Mouse (Mus musculus): ENCODE data around the gene Rars. TPM values are rescaled to one million over a fixed set of nuclear protein-coding genes. Genes with fewer than 3 reads are reported as not detected.

Rars gene
- 22.4 and 28.2 TPM in 2 replicates for polyA plus RNA-seq (2012; ENCODE audit: insufficient read depth, insufficient read length, missing spikeins)

GRCm38 (mm10) chr11:35834022-35834760, at the start of gene Rars:
Rars (minus strand) TSS chr11:35834506.
- 0 out of 2 replicates have a peak within 1 kb of the TSS, but pooled peaks have one; percentile 0 for H3K27ac ChIP-seq (replicated peaks; ENCODE audit: low read depth, low read length)
- H3K4me1 ChIP-seq (ENCODE audit: control insufficient read depth, insufficient read depth, insufficient read length, low read length), result peaks cover 2% of the 10 kb centered on the region; the same call in 1 of the 2 replicates
- H3K4me3 ChIP-seq (ENCODE audit: insufficient read depth, low read depth, low read length), result peak within 1 kb of the TSS; percentile 75

- H3K4me3 ChIP-seq (ENCODE audit: insufficient read depth, low read depth, low read length), result no peak overlapping the region
- no peak overlapping the region for H3K27ac ChIP-seq (replicated peaks; ENCODE audit: low read depth, low read length)
- H3K4me1 ChIP-seq (ENCODE audit: control insufficient read depth, insufficient read depth, insufficient read length, low read length), result no peaks in the 10 kb centered on the region
Observed at GRCm38 (mm10) chr11:35882777-35883176, 48.5 kb upstream of the Rars start.

DNA sequence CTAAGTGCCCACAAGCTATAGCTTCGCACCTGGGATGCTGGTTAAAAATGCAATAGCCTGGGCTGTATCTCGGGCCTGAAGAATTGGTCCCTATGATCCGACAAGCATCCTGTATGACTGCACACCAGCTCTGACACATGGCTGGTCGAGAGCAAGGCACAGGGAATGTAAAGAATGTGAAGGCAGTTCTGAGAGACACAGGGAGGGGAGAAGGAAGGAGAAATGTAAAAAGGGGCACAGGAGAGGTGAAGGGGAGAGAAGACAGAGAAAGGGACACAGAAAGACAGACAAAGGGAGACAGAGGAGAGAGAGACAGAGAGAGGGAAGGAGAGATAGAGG, 44.2 kb upstream of the Rars start:
- Histone ChIP-seq H3K27ac (replicated peaks; ENCODE audit: low read depth, low read length) (no peak overlapping the region), H3K4me1 (ENCODE audit: control insufficient read depth, insufficient read depth, insufficient read length, low read length) (no peaks in the 10 kb centered on the region), H3K4me3 (ENCODE audit: insufficient read depth, low read depth, low read length) (no peak overlapping the region)

GRCm38 (mm10) chr11:35877651-35878558, 43.6 kb upstream of the Rars start:
- H3K4me3 ChIP-seq (ENCODE audit: insufficient read depth, low read depth, low read length), result no peak overlapping the region
- no peak overlapping the region for H3K27ac ChIP-seq (replicated peaks; ENCODE audit: low read depth, low read length)
- no peaks in the 10 kb centered on the region for H3K4me1 ChIP-seq (ENCODE audit: control insufficient read depth, insufficient read depth, insufficient read length, low read length)

DNA sequence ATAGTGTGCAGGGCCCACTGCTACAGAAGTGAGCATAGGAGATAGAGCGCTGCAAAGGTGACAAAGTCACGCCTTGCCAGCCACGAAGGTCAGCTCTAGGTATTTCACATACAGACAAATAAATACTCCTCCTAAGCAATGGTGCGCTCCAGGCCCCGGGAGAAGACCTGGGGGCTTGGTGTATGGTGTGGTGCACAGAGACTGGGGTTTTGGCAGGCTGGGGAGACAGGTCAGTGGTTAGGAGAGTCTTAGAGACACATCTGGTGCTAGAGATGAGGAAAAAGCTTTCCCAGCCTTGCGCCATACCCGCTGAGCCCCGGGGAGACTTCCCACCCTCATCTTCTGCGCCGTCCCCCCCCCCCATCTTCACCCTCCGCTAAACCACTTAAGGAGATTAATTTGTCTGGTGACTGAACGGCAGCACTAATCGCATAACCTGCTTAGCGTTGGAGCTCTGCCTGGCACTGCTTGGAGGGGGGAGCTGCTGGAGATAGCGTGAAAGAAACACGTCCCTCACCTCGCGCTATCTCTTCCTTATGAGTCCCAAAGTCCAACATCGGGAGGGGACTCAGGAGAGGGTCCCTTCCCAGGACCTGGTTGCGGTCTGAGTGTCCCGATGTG, 39.4 kb upstream of the Rars start:
- H3K4me1 ChIP-seq (ENCODE audit: control insufficient read depth, insufficient read depth, insufficient read length, low read length), result no peaks in the 10 kb centered on the region
- H3K4me3 ChIP-seq (ENCODE audit: insufficient read depth, low read depth, low read length), result no peak overlapping the region

GRCm38 (mm10) chr11:35870961-35871360, 36.7 kb upstream of the Rars start:
- H3K4me1 ChIP-seq (ENCODE audit: control insufficient read depth, insufficient read depth, insufficient read length, low read length), result no peaks in the 10 kb centered on the region
- H3K4me3 ChIP-seq (ENCODE audit: insufficient read depth, low read depth, low read length), result no peak overlapping the region
- H3K27ac ChIP-seq (replicated peaks; ENCODE audit: low read depth, low read length), result no peak overlapping the region

More for the DNA sequence above, 39.4 kb upstream of the Rars start:
- H3K27ac ChIP-seq (replicated peaks; ENCODE audit: low read depth, low read length), result no peak overlapping the region

DNA sequence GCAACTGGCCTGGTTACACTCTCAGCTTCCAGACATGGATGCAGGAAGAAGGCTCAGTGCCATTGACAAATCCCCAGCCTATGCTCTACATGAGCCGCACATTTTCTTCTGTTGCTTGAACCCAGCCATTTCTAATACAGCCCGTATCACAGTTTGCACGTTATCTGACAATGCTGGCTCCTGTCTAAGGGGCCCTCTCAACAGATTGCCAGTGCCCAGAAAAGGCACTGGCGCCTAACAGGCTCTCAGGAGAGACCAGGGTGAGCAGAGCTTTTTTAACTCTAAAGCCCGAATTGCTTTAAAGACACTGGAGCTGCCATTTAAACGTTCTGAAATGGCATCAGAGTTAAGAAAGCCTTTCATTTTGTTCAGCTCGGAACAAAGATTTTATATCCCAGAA, 31.8 kb upstream of the Rars start:
- H3K4me3 ChIP-seq (ENCODE audit: insufficient read depth, low read depth, low read length), result no peak overlapping the region
- H3K27ac ChIP-seq (replicated peaks; ENCODE audit: low read depth, low read length), result no peak overlapping the region
- H3K4me1 ChIP-seq (ENCODE audit: control insufficient read depth, insufficient read depth, insufficient read length, low read length), result no peaks in the 10 kb centered on the region

DNA sequence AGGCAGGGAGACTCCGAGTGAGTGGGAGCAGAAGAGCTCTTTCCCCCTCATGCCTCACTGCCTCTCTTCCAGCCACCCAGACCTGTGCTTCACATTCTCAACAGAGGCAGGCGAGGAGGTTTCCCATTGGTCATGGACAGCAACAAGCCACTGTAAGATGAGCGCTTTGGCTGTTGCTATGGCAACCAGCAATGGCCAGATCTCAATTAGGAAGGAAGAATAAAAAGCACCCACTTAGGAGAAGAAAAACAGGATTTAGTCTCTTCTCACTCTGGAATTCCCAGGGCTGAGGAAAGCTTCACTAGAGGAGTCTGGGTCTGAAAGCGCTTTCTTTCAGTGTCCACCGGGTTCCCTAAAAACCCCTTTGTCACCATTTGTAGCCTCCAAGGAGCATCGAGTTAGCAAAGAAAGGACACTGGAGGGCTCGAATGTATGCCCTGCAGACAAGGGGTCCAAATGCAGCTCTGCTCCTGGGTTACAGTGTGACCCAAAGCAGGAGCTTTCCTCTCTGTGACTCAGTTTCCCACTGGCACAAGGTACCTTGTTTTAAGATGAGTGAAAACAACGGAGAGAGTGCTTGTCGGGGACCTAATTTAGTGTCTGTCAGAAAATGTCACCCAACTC, 30.8 kb upstream of the Rars start:
- no peak overlapping the region for H3K27ac ChIP-seq (replicated peaks; ENCODE audit: low read depth, low read length)
- H3K4me3 ChIP-seq (ENCODE audit: insufficient read depth, low read depth, low read length), result no peak overlapping the region
- no peaks in the 10 kb centered on the region for H3K4me1 ChIP-seq (ENCODE audit: control insufficient read depth, insufficient read depth, insufficient read length, low read length)

DNA sequence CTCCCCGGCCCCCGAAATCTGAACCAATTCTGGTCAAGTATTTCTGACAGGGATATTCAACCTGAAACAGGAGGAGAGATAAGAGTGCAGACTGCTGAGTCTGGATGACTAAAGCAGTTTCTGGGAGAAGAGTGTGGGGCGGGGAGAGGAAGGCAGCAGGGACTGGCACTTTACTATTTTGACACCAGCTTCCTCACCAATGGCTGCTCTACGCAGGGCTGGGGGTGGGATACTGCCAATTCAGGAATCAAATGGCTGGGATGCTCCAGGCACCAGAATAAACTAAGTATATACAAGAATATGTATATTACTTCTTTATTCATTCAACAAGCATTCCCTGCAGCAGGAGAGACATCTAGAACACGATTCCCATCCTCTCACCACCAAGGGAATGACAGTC, 29.3 kb upstream of the Rars start:
- H3K27ac ChIP-seq (replicated peaks; ENCODE audit: low read depth, low read length), result no peak overlapping the region
- no peaks in the 10 kb centered on the region for H3K4me1 ChIP-seq (ENCODE audit: control insufficient read depth, insufficient read depth, insufficient read length, low read length)
- no peak overlapping the region for H3K4me3 ChIP-seq (ENCODE audit: insufficient read depth, low read depth, low read length)

GRCm38 (mm10) chr11:35857395-35858067, 23.2 kb upstream of the Rars start:
- Histone ChIP-seq H3K27ac (replicated peaks; ENCODE audit: low read depth, low read length) (no peak overlapping the region), H3K4me3 (ENCODE audit: insufficient read depth, low read depth, low read length) (no peak overlapping the region), H3K4me1 (ENCODE audit: control insufficient read depth, insufficient read depth, insufficient read length, low read length) (no peaks in the 10 kb centered on the region)

GRCm38 (mm10) chr11:35856359-35857040, 22.2 kb upstream of the Rars start:
- no peak overlapping the region for H3K4me3 ChIP-seq (ENCODE audit: insufficient read depth, low read depth, low read length)
- H3K4me1 ChIP-seq (ENCODE audit: control insufficient read depth, insufficient read depth, insufficient read length, low read length), result no peaks in the 10 kb centered on the region
- H3K27ac ChIP-seq (replicated peaks; ENCODE audit: low read depth, low read length), result no peak overlapping the region

DNA sequence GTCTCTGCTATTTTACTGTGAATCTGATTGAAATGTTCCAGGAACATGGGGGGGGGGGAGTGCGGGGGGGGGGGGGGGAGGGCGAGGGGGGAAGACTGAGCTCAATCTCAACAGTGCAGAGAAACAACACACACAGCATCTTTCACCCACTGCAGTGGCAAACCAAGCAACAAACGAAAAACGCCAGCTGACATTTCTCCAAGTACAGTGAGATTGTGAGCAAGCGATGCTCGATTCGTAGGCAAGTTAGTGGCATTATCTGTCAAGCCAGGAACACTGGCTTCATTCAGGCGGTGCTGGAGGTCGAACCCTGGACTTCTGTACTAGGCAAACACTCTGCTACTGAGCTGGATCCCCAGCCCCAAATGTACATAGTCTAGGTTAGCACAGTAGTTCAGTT, 21.3 kb upstream of the Rars start:
- H3K4me3 ChIP-seq (ENCODE audit: insufficient read depth, low read depth, low read length), result no peak overlapping the region
- H3K27ac ChIP-seq (replicated peaks; ENCODE audit: low read depth, low read length), result no peak overlapping the region
- no peaks in the 10 kb centered on the region for H3K4me1 ChIP-seq (ENCODE audit: control insufficient read depth, insufficient read depth, insufficient read length, low read length)

- Histone ChIP-seq H3K4me1 (ENCODE audit: control insufficient read depth, insufficient read depth, insufficient read length, low read length) (no peaks in the 10 kb centered on the region), H3K4me3 (ENCODE audit: insufficient read depth, low read depth, low read length) (no peak overlapping the region), H3K27ac (replicated peaks; ENCODE audit: low read depth, low read length) (no peak overlapping the region)
Observed at GRCm38 (mm10) chr11:35854941-35855340, 20.6 kb upstream of the Rars start.

GRCm38 (mm10) chr11:35853651-35854050, 19.3 kb upstream of the Rars start:
- Histone ChIP-seq H3K4me1 (ENCODE audit: control insufficient read depth, insufficient read depth, insufficient read length, low read length) (no peaks in the 10 kb centered on the region), H3K27ac (replicated peaks; ENCODE audit: low read depth, low read length) (no peak overlapping the region), H3K4me3 (ENCODE audit: insufficient read depth, low read depth, low read length) (no peak overlapping the region)
